Mouse (Mus musculus): ENCODE measurements around the gene Lce1a2. TPM values are rescaled to one million over a fixed set of nuclear protein-coding genes. Genes with fewer than 3 reads are reported as not detected.
"Not testable (repeated sequence)": the region's sequence is repeated elsewhere in the genome, so short reads cannot be mapped to it uniquely, and the experiment has no call there.

The Lce1a2 gene
- polyA plus RNA-seq (2015; fragmentation: Nextera tagmentation; extraction: Ambion mirVana): not detected in 2 replicates

DNA sequence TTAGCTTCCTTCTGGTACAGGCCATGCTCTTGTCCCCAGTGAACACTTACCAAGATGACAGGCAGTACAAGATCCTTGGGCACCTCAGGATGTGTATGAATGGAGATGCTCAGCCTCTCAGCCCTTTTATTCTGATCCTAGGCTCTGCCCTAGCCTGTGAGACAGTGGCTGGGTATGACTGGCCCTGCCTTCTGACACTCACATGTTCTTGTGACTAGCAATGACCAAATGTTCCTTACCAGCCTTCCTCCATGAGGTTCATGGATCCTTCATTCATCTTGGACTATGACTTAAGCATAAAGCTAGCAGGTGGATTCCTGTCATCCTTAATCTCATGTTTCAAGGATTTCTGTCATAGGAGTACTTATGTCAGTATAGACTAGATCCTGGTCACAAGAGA lies at the start of gene Lce1a2:
Gene Lce1a2 (minus strand): TSS at position 101 of the 400 bp plus-strand sequence.
- ATAC-seq (replicated peaks): no peak
- Histone ChIP-seq H3K4me3 (no peak within 1 kb of the TSS), H3K36me3 (no peaks in the 10 kb centered on the region), H3K27ac (replicated peaks) (no peak within 1 kb of the TSS), H3K9ac (replicated peaks) (no peak within 1 kb of the TSS), H3K9me3 (no peaks in the 10 kb centered on the region), H3K4me1 (no peaks in the 10 kb centered on the region), H3K27me3 (no peaks in the 10 kb centered on the region), H3K4me2 (replicated peaks) (no peak within 1 kb of the TSS)

DNA sequence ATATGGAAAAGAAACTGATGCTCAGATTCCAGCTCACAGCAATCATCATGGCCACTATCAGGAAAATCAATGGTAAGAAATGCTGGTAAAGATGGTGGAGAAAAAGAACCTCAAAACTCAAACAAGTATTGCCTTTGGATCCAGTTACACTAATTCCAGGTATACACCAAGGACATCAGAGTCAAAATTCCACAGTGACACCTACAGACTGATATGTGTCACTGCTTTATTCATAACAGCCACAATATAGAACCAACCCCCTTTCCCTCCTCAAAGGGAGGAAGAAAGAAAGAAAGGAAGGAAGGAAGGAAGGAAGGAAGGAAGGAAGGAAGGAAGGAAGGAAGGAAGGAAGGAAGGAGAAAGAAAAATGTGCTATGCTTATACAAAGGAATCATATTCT lies 45.0 kb upstream of the Lce1a2 start:
- H3K4me3 ChIP-seq: no peak overlapping the region
- H3K27ac ChIP-seq (replicated peaks): no peak overlapping the region
- no peak overlapping the region for H3K9ac ChIP-seq (replicated peaks)
- no peak overlapping the region for H3K4me2 ChIP-seq (replicated peaks)
- no peak for ATAC-seq (replicated peaks)
- H3K27me3 ChIP-seq: no peaks in the 10 kb centered on the region
- H3K4me1 ChIP-seq: no peaks in the 10 kb centered on the region
- H3K36me3 ChIP-seq: no peaks in the 10 kb centered on the region
- H3K9me3 ChIP-seq: no peaks in the 10 kb centered on the region

DNA sequence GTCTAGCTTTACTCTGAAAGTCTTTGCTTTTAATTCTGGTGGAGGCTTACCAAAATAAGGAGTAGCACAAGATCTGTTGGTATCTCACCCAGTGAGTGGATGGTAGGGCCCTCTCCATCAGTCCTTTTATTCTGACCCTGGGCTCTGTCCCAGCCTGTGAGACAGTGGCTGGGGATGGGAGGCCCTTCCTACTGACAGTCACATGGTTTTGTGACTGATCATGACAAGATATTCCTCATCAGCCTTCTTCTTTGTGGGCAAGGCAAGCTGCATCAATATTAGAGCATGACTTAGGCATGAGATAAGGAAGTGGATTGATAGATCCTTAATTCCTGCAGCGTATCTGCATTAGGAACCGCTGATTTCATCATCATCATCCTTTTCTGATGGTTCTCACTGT lies 38.9 kb upstream of the Lce1a2 start, which contains the start of gene Lce1e:
Gene Lce1e (minus strand): TSS at position 101 of the 400 bp plus-strand sequence.
- Histone ChIP-seq H3K27me3 (no peaks in the 10 kb centered on the region), H3K4me3 (no peak within 1 kb of the TSS), H3K4me1 (no peaks in the 10 kb centered on the region), H3K9me3 (no peaks in the 10 kb centered on the region), H3K27ac (replicated peaks) (no peak within 1 kb of the TSS), H3K4me2 (replicated peaks) (no peak within 1 kb of the TSS), H3K9ac (replicated peaks) (no peak within 1 kb of the TSS), H3K36me3 (no peaks in the 10 kb centered on the region)
- no peak for ATAC-seq (replicated peaks)
- 95% methylated on average over 2 of the region's 2 CpGs for WGBS

DNA sequence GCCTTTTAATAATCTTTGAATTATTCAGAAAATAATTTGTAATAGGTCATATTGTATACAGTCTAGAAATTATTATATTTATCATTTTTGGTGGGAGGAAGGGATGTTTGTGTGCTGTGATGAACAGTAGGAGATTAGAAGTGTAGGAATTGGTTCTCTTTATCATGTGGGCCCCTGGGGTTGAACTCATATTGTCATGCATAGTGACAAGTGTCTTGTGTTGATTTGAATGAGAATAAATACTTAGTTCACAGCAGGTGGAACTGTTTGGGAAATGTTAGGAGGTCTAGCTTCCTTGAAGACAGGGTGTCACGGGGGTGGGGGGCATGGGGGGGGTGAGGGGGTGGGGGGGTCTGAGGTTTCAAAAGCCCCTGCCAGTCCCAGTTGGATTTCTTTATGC lies 24.5 kb upstream of the Lce1a2 start:
- Histone ChIP-seq H3K27me3 (no peaks in the 10 kb centered on the region), H3K4me2 (replicated peaks) (no peak overlapping the region), H3K4me3 (no peak overlapping the region), H3K27ac (replicated peaks) (no peak overlapping the region), H3K36me3 (no peaks in the 10 kb centered on the region), H3K4me1 (no peaks in the 10 kb centered on the region), H3K9me3 (no peaks in the 10 kb centered on the region), H3K9ac (replicated peaks) (no peak overlapping the region)
- no peak for ATAC-seq (replicated peaks)
- 12% methylated on average over 1 of the region's 1 CpGs for WGBS

DNA sequence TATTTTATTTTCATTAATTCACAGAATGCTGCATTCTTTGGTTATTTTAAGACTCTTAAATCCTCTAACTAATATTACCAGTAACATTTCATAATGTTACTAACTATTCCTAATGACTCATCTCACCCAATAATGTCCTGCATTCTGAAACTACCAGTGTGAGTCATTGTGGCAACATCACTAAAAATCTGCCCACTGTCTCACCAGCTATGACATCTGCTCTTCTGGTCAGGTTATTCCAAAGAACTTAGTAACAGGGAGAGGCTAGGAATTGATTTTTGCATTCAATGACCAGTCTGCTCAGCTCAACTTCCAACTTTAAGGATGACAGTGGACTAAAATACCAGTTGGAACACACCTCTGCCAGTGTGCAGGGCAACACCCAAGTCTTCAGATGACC lies 21.6 kb upstream of the Lce1a2 start:
- no peak for ATAC-seq (replicated peaks)
- no peak overlapping the region for H3K4me3 ChIP-seq
- no peaks in the 10 kb centered on the region for H3K9me3 ChIP-seq
- H3K4me2 ChIP-seq (replicated peaks): no peak overlapping the region
- no peak overlapping the region for H3K9ac ChIP-seq (replicated peaks)
- H3K27ac ChIP-seq (replicated peaks): no peak overlapping the region
- no peaks in the 10 kb centered on the region for H3K27me3 ChIP-seq
- no peaks in the 10 kb centered on the region for H3K4me1 ChIP-seq
- H3K36me3 ChIP-seq: no peaks in the 10 kb centered on the region

DNA sequence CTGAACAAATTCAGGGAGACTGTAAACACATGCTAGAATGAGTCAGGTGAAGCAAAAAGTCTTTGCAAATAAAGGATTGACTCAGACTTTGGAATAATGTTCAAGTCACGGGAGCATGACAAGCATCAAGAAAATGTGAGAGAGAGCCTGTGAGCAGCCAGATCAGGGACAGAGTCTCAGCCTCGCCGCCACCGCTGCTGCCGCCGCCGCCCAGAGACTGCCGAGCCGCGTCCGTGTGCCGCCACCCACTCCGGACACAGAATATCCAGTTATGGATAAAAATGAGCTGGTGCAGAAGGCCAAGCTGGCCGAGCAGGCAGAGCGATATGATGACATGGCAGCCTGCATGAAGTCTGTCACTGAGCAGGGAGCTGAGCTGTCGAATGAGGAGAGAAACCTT lies 19.0 kb upstream of the Lce1a2 start:
- ATAC-seq (replicated peaks): not testable (repeated sequence)

DNA sequence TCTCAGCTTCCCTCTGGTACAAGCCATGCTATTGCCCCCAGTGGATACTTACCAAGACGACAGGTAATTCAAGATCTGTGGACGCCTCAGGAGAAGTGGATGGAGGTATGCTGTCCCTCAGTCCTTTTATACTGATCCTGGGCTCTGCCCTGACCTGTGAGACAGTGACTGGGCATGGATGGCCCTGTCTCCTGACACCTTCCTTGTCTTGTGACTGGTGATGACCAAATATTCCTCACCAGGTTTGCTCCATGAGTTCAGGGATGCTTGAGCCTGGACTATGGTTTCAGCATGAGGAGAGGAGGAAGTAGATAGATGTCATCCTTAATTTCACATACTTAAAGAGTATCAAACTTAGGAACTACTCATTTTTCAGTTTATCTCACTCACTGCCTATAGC lies 17.0 kb upstream of the Lce1a2 start, which contains the start of gene Lce1d:
Gene Lce1d (minus strand): TSS at position 101 of the 400 bp plus-strand sequence.
- 67% methylated on average over 2 of the region's 2 CpGs for WGBS
- Histone ChIP-seq H3K9me3 (no peaks in the 10 kb centered on the region), H3K4me1 (no peaks in the 10 kb centered on the region), H3K27me3 (no peaks in the 10 kb centered on the region), H3K4me2 (replicated peaks) (no peak within 1 kb of the TSS), H3K36me3 (no peaks in the 10 kb centered on the region), H3K4me3 (no peak within 1 kb of the TSS), H3K27ac (replicated peaks) (no peak within 1 kb of the TSS), H3K9ac (replicated peaks) (no peak within 1 kb of the TSS)
- no peak for ATAC-seq (replicated peaks)

More for the DNA sequence above, 19.0 kb upstream of the Lce1a2 start:
- not testable (repeated sequence) for H3K4me3 ChIP-seq; H3K4me2 ChIP-seq (replicated peaks); H3K4me1 ChIP-seq; H3K27me3 ChIP-seq; H3K9ac ChIP-seq (replicated peaks); H3K9me3 ChIP-seq; H3K27ac ChIP-seq (replicated peaks); H3K36me3 ChIP-seq
- 88% methylated on average over 16 of the region's 16 CpGs for whole genome bisulfite sequencing

DNA sequence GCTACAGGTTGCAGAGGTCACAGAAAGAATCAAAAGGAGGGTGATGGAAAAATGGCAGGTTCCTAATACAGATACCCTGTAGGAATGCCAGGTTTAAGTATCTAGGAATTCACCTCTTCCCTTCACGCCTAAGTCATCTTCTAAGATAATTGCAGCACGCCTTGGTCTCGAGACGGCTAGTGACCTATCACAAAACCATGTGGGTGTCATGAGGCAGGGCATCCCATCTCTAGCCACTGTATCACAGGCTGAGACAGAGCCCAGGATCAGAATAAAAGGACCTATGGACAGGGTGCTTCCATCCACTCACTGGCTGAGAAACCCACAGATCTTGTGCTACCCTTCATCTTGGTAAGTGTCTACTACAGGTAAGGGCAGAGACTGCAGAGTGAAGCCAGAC lies 8.8 kb upstream of the Lce1a2 start, which contains the start of gene Lce1c:
Gene Lce1c (plus strand): TSS at position 301 of the 400 bp plus-strand sequence.
- no peaks in the 10 kb centered on the region for H3K9me3 ChIP-seq
- no peaks in the 10 kb centered on the region for H3K36me3 ChIP-seq
- no peak within 1 kb of the TSS for H3K27ac ChIP-seq (replicated peaks)
- H3K9ac ChIP-seq (replicated peaks): no peak within 1 kb of the TSS
- no peak for ATAC-seq (replicated peaks)
- H3K4me1 ChIP-seq: no peaks in the 10 kb centered on the region
- WGBS: 91% methylated on average over 4 of the region's 4 CpGs
- no peaks in the 10 kb centered on the region for H3K27me3 ChIP-seq
- no peak within 1 kb of the TSS for H3K4me2 ChIP-seq (replicated peaks)
- H3K4me3 ChIP-seq: no peak within 1 kb of the TSS

DNA sequence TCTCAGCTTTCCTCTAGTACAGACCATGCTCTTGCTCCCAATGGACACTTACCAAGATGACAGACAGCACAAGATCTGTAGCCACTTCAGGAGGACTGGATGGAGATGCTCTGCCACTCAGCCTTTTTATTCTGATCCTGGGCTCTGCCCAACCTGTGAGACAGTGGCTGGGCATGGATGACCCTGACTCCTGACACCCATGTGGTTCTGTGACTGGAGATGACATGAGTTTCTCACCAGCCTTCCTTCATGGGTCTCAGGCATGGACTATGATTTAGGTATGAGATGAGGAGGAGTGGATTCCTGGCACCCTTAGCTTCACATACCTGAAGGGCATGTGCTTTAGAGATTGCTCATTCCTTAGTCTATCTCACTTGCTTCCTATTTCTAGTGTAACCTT lies 13.3 kb downstream of the Lce1a2 start, which contains the start of gene Lce1b:
Gene Lce1b (minus strand): TSS at position 101 of the 400 bp plus-strand sequence.
- H3K9me3 ChIP-seq: no peaks in the 10 kb centered on the region
- no peak within 1 kb of the TSS for H3K4me2 ChIP-seq (replicated peaks)

DNA sequence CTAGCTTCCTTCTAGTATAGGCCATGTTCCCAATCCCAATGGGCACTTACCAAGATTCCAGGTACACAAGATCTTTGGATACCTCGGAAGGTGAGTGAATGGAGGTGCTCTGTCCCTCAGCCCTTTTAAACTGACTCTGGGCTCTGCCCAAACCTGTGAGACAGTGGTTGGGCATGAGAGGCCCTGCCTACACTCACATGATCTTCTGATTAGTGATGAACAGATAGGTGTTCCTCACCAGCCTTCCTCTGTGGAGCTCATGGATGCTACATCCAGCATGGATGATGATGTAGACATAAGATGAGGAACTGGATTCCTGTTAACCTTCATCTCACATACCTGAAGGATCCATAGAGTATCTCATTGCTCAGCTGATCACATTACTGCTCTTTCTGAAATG lies 21.9 kb downstream of the Lce1a2 start, which contains the start of gene Lce1a1:
Gene Lce1a1 (minus strand): TSS at position 101 of the 400 bp plus-strand sequence.
- Histone ChIP-seq H3K4me2 (replicated peaks) (no peak within 1 kb of the TSS), H3K36me3 (no peaks in the 10 kb centered on the region), H3K27ac (replicated peaks) (no peak within 1 kb of the TSS), H3K4me3 (no peak within 1 kb of the TSS), H3K9ac (replicated peaks) (no peak within 1 kb of the TSS), H3K27me3 (no peaks in the 10 kb centered on the region), H3K4me1 (no peaks in the 10 kb centered on the region), H3K9me3 (no peaks in the 10 kb centered on the region)
- ATAC-seq (replicated peaks): no peak
- 93% methylated on average over 1 of the region's 1 CpGs for WGBS

More for the DNA sequence above, 13.3 kb downstream of the Lce1a2 start, which contains the start of gene Lce1b:
- no peaks in the 10 kb centered on the region for H3K4me1 ChIP-seq
- no peak within 1 kb of the TSS for H3K4me3 ChIP-seq
- no peak for ATAC-seq (replicated peaks)
- no peaks in the 10 kb centered on the region for H3K36me3 ChIP-seq
- no peaks in the 10 kb centered on the region for H3K27me3 ChIP-seq
- no peak within 1 kb of the TSS for H3K27ac ChIP-seq (replicated peaks)
- H3K9ac ChIP-seq (replicated peaks): no peak within 1 kb of the TSS

DNA sequence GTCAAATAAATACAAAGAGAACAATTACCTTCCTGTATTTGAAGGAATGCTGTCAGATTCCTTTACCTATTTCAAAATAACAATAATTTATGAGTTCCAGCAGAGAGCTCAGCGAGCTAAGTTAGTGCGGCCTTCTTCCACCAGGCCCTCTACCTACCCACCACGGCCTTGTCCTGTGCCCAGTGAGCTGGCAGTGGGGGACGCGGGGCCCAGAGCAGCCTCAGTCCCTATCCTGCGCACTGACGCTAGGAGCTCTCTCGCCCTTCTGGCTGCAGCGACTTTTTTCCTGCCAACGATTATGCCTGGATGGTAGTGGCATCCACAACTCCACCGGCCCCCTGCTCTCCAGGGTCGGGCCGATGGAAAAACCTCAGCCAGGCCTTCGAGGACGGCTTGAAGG lies 30.3 kb downstream of the Lce1a2 start:
- H3K4me2 ChIP-seq (replicated peaks): no peak overlapping the region
- no peak overlapping the region for H3K9ac ChIP-seq (replicated peaks)
- no peak overlapping the region for H3K27ac ChIP-seq (replicated peaks)
- no peaks in the 10 kb centered on the region for H3K36me3 ChIP-seq
- ATAC-seq (replicated peaks): no peak
- no peak overlapping the region for H3K4me3 ChIP-seq
- H3K27me3 ChIP-seq: no peaks in the 10 kb centered on the region
- H3K9me3 ChIP-seq: no peaks in the 10 kb centered on the region
- peaks cover 7% of the 10 kb centered on the region for H3K4me1 ChIP-seq
- WGBS: 93% methylated on average over 15 of the region's 15 CpGs

DNA sequence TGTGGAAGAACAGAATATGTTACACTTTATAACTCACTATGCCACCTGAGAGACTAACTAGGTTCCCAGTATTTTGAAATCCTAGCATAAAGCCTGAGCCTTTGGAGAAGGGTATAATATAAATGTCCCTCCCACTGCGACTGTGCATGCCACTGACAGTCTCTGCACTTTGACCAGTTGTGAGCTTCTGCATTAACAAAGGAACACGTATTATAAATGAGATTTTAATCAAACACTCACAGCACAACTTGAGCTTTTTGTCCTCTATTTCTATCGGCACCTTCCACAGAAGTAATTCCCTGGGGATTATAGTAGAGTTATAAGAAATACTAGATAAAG lies 31.5 kb downstream of the Lce1a2 start:
- Histone ChIP-seq H3K4me1 (peaks cover 7% of the 10 kb centered on the region), H3K27me3 (no peaks in the 10 kb centered on the region), H3K36me3 (no peaks in the 10 kb centered on the region), H3K9me3 (no peaks in the 10 kb centered on the region), H3K4me2 (replicated peaks) (no peak overlapping the region), H3K4me3 (no peak overlapping the region), H3K9ac (replicated peaks) (no peak overlapping the region), H3K27ac (replicated peaks) (no peak overlapping the region)
- WGBS: 41% methylated on average over 3 of the region's 3 CpGs
- ATAC-seq (replicated peaks): no peak

All from forebrain, embryonic 15.5 days (tissue).